Mouse (Mus musculus): ENCODE measurements around the gene Tbc1d9. TPM values are rescaled to one million over a fixed set of nuclear protein-coding genes. Genes with fewer than 3 reads are reported as not detected.
"Not testable (repeated sequence)": the region's sequence is repeated elsewhere in the genome, so short reads cannot be mapped to it uniquely, and the experiment has no call there.

Gene Tbc1d9
- polyA plus RNA-seq, 1 experiment from 2014 or later = 18.9 TPM

GRCm38 (mm10) chr8:83304946-83305345 is 139.8 kb downstream of the Tbc1d9 start:
- Histone ChIP-seq H3K4me3 (no peak overlapping the region), H3K27ac (no peak overlapping the region), H3K9ac (no peak overlapping the region), H3K27me3 (replicated peaks) (no peaks in the 10 kb centered on the region), H3K36me3 (replicated peaks) (no peaks in the 10 kb centered on the region), H3K4me1 (no peaks in the 10 kb centered on the region), H3K9me3 (no peaks in the 10 kb centered on the region), H3K4me2 (no peak overlapping the region)
- WGBS = 91% methylated on average over 1 of the region's 1 CpGs
- no peak for ATAC-seq (replicated peaks)

- 91% methylated on average over 6 of the region's 6 CpGs for WGBS
- Histone ChIP-seq H3K4me2 (no peak overlapping the region), H3K27ac (no peak overlapping the region), H3K36me3 (replicated peaks) (no peaks in the 10 kb centered on the region), H3K4me1 (no peaks in the 10 kb centered on the region), H3K27me3 (replicated peaks) (no peaks in the 10 kb centered on the region), H3K9me3 (no peaks in the 10 kb centered on the region), H3K9ac (no peak overlapping the region), H3K4me3 (no peak overlapping the region)
- no peak for ATAC-seq (replicated peaks)
These were observed 144.7 kb downstream of the Tbc1d9 start for GRCm38 (mm10) chr8:83309836-83310235.

GRCm38 (mm10) chr8:83315084-83315483 is 149.9 kb downstream of the Tbc1d9 start:
- not testable (repeated sequence) for H3K4me1 ChIP-seq; H3K9me3 ChIP-seq; H3K4me2 ChIP-seq; H3K9ac ChIP-seq; ATAC-seq (replicated peaks); H3K4me3 ChIP-seq; H3K27me3 ChIP-seq (replicated peaks); H3K27ac ChIP-seq
- 88% methylated on average over 4 of the region's 4 CpGs for WGBS
- peaks cover 32% of the 10 kb centered on the region; the same call in 1 of the 2 replicates for H3K36me3 ChIP-seq (replicated peaks)

GRCm38 (mm10) chr8:83315691-83316090 is 150.5 kb downstream of the Tbc1d9 start:
- H3K27me3 ChIP-seq (replicated peaks) = no peaks in the 10 kb centered on the region
- H3K9ac ChIP-seq = no peak overlapping the region
- WGBS = 86% methylated on average over 2 of the region's 2 CpGs
- H3K36me3 ChIP-seq (replicated peaks) = peaks cover 37% of the 10 kb centered on the region; the same call in 1 of the 2 replicates
- H3K4me1 ChIP-seq = no peaks in the 10 kb centered on the region
- ATAC-seq (replicated peaks) = no peak
- H3K9me3 ChIP-seq = no peaks in the 10 kb centered on the region
- H3K4me3 ChIP-seq = no peak overlapping the region
- H3K27ac ChIP-seq = no peak overlapping the region
- H3K4me2 ChIP-seq = no peak overlapping the region

- H3K27me3 ChIP-seq (replicated peaks) = no peaks in the 10 kb centered on the region
- H3K9ac ChIP-seq = no peak overlapping the region
- ATAC-seq (replicated peaks) = no peak
- H3K27ac ChIP-seq = no peak overlapping the region
- H3K9me3 ChIP-seq = no peaks in the 10 kb centered on the region
- no peak overlapping the region for H3K4me3 ChIP-seq
- H3K36me3 ChIP-seq (replicated peaks) = peaks cover 47% of the 10 kb centered on the region; the same call in 1 of the 2 replicates
- no peak overlapping the region for H3K4me2 ChIP-seq
- H3K4me1 ChIP-seq = no peaks in the 10 kb centered on the region
- WGBS = 48% methylated on average over 3 of the region's 3 CpGs
These were observed 155.4 kb downstream of the Tbc1d9 start for GRCm38 (mm10) chr8:83320543-83320942.

GRCm38 (mm10) chr8:83322374-83322773 is 157.2 kb downstream of the Tbc1d9 start:
- Histone ChIP-seq H3K9me3 (no peaks in the 10 kb centered on the region), H3K27me3 (replicated peaks) (no peaks in the 10 kb centered on the region), H3K4me3 (no peak overlapping the region), H3K27ac (no peak overlapping the region), H3K4me2 (no peak overlapping the region), H3K36me3 (replicated peaks) (peaks cover 34% of the 10 kb centered on the region; the same call in 1 of the 2 replicates), H3K9ac (no peak overlapping the region), H3K4me1 (no peaks in the 10 kb centered on the region)
- WGBS = 92% methylated on average over 6 of the region's 6 CpGs
- ATAC-seq (replicated peaks) = no peak

Other genes starting within 250 kb of the Tbc1d9 start
- gene Gm10645, start 818 bp downstream of the Tbc1d9 start, polyA plus RNA-seq (2015; fragmentation: Nextera tagmentation; extraction: Ambion mirVana) = 8.0 and 8.6 TPM in 2 replicates
- 0.10 and 0.27 TPM in 2 replicates for gene Ucp1, start 125.0 kb downstream of the Tbc1d9 start, polyA plus RNA-seq (2015; fragmentation: Nextera tagmentation; extraction: Ambion mirVana)
- 26.4 and 31.0 TPM in 2 replicates for gene Elmod2, start 167.1 kb downstream of the Tbc1d9 start, polyA plus RNA-seq (2015; fragmentation: Nextera tagmentation; extraction: Ambion mirVana)
- gene Mgat4d, start 183.1 kb downstream of the Tbc1d9 start, polyA plus RNA-seq (2015; fragmentation: Nextera tagmentation; extraction: Ambion mirVana) = not detected in 2 replicates
- 10.0 and 10.4 TPM in 2 replicates for gene Clgn, start 224.5 kb downstream of the Tbc1d9 start, polyA plus RNA-seq (2015; fragmentation: Nextera tagmentation; extraction: Ambion mirVana)

All from midbrain, embryonic 15.5 days (tissue).